Mouse (Mus musculus) hindlimb bud, embryonic 11.5 days (tissue): ENCODE measurements around the gene BC030870.

Experiments
- DNase-seq: peaks from one replicate; pipeline ENCODE4 v3.0.0-alpha.2; 2012; ENCODE audit warnings: low read depth, low spot score; ENCODE audit errors: extremely low spot score

The BC030870 gene

DNA sequence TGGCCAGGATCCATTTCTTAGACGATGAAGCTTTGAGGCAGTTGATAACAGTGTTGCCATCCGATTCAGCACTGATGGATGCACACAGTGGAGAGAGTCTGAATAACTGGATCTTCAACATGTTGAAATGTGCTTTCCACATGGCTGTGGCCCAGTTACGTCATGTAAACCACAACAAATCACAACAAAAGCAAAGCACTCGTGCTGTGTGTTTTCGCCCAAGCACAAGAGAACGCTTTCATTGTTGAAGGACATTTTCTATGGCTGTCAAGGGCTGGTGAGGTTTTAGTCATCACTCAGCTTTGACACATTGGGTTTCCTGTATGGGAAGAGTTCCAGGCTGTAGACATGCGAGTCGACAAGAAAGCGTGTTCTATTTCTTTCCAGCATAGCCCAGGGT, 48.6 kb downstream of the BC030870 start:
- DNase-seq, result no peak

DNA sequence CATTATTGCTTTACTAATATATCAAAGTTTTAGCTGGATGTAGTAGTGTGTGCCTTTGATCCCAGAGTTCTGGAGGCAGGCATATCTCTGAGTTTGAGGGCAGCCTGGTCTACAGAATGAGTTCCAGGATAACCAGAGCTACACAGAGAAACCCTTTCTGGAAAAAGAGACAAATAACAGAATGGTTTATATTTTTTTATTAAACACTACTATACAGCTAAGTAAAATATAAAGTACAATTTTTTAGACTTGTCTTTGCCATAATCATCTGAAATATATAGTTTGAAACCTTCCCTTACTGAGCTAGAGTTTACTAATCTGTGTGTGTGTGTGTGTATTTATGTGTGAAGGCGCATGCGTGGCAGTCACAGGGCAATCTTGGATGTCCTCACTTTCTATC, 54.6 kb downstream of the BC030870 start, which contains the start of gene Gm10663:
TSS of gene Gm10663 (plus strand) at position 301 of the 400 bp plus-strand sequence.
- DNase-seq, result no peak

DNA sequence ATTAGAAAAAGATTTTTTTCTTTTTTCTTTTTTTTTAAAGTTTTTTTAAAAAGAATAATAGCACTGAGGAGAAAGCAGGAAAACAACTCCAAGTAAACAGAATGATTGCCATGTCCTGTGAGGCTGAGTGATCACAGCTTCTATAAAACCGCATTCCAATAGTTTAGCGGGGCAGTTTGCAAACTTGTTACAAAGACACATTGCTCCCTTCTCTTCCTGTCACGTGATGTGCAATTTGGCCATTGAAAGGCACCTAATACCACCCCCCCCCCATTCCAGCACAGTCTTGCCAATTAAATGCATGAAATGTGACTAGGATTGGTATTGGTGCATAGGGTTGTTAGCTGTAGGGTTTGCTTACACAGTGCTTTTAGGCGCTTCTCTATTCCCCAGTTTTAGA, 58.4 kb downstream of the BC030870 start:
- DNase-seq, result no peak

DNA sequence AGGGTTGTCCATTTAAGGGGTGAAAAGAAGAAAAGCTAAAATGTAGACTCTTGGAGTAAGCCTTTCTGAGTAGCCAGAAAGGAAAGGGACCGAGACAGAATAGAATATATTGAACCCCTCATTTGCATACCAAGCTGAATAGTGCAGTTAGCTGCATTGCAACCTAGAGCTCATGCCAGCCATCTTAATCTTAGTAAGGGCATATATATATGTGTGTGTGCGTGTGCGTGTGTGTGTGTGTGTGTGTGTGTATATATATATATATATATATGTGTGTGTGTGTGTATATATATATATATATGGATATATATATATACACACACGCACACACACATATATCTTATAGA, 60.9 kb downstream of the BC030870 start:
- DNase-seq, result no peak

DNA sequence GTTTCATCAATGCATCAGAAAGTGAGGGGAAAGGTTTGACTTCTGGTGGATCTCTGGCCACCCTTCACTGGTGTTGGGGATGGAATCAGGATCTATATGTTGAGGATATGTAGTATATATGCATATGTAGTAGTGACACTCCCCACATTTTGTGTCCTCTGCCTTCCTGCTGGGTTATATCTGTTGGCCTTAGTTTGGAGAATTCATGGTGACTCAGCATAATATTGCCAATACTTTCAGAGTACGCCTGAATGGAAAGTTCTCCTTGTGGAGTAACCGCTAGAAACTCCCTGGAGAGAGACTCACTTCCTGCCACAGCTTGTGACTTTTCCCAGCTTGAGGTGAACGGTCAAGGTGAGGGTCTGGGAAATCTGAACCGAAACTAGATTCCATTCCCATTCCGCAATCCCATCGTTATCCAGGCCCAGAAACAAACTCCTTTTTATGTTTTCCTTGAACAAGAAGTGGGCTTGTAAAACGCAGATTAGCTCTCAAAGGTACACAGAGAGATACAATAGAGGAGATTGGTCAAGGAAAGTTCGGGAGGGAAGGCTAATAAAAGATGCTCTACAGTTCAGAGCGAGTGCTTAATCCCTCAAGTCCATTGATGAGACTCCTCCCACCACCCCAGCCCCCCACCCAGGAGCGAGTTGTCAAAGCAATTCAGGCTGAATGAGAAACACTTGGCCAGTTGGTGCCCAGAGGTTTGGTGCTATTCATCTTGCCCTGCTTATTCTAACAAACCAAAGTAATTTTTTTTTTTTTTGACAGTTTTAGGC, 61.5 kb downstream of the BC030870 start:
- no peak for DNase-seq

DNA sequence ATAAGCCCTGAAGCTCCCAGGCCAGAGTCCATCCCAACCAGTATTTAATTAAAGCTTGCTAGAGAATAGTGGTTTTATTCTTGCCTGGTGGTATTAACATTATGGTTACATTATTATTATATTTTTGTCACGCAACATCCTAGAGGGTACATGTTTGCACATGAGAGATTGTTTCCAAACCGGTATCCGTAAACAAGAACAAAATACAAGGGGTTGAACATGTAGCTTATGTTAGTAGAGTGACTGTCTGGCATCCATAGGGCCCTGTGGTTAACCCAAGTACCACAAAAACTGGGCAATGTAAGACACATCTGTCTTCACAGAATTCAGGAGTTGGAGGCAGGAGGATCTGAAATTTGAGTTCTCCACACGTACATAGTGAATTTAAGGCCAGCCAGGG, 62.3 kb downstream of the BC030870 start:
- DNase-seq, result no peak

DNA sequence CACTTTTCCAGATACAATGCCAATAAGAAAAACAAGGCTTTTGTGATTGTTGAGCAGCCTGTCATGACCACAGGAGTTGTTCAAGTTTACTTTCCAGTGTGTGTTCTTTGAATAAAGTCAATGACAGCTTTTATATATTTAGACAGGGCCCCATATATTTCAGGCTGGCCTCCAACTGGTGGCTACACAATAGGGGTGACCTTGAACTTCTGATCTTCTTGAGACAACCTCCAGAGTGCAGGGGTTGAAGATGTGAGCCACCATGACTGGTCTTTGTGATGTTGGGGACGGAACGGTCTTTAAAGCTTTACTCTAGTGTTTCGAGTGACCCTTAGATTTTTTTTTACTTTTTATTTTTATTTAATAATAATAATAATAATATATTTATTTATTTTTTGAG, 63.7 kb downstream of the BC030870 start:
- DNase-seq, result no peak

DNA sequence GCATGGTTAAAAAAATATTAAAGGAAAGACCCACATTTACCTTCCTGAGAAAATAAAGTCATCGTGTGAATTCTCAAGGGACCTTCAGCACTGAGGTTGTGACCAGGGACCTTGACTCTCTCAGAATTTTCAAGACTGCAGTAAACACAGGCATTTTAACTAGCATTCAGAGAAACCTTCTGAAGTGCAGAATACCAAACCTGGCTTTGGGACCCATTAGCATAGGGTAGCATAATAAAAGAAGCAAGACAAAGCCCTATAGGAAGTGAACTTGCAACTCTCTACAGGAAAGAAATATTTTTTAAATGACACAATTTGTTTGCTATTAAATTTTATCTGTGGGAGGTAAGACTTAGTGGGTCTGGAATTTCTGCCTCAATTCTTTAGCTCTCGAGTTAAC, 65.3 kb downstream of the BC030870 start:
- DNase-seq, result no peak

DNA sequence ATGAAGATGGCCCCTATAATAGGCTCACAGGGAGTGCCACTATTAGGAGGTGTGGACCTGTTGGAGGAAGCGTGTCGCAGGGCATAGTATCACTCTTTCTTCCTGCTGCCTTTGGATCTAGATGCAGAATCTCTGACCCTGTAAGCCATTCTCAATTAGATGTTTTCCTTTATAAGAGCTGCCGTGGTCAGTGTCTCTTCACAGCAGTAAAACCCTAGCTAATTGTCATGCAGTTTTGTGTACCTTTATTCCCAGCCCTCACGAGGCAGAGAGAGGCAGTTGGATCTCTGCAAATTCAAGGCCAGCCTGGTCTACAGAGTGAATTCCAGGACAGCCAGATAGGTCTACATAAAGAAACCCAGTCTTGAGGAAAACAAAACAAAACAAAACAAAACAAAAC, 67.2 kb downstream of the BC030870 start:
- no peak for DNase-seq

DNA sequence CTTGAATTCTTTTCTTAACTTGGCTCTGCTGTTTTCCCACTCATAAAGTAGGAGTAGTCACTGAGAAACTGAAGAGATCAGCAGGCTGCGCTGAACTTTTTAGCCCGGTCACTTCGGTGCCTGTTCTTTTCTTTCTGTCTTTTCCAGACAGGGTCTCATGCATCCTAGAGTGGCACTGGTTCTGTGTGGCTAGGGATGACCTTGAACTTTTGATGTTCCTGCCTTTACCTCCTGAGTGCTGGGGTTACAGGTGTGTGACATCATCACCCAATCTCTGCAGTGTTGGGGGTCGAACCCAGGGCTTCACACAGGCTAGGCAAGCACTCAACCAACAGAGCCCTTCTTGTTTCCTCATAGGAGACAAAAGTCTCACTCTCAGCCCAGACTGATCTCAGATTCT, 72.6 kb downstream of the BC030870 start:
- no peak for DNase-seq

DNA sequence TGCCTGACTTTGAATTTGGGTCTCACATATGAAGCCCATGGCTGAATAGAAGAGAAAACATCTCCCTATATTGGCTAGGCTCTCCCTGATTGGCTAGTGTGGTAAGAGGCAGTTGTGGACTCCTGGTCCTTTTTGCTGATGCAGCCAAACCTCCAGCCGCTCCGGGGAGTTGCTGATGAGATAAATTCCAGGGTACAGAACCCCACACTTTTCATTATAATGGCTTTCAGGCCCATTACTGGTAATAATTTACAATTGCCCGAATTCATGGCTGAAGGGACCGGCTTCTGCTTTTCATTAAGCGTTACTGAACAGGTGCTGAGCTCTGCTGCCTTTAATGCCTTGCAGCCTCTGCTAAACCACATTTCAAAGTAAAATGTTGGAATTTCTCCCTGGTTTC, 75.4 kb downstream of the BC030870 start:
- peak; percentile 82 for DNase-seq

DNA sequence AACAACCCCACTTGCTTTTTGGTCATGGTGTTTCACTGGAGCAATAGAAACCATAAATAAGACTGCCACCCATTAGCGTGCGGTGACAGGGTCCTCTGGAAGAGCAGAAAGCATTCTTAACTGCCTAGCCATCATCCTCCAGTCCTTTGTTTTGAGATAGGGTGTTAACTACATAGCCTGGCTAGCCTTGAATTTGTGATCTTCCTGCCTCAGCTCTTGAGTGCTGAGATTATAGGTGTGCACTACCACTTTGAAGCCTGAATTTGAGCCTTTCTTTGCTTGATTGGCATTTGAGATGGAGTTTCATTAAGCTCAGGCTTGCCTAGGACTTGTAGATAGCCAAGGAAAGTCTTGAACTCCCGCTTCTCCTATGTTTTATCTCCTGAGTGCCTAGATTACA, 75.8 kb downstream of the BC030870 start:
- no peak for DNase-seq

DNA sequence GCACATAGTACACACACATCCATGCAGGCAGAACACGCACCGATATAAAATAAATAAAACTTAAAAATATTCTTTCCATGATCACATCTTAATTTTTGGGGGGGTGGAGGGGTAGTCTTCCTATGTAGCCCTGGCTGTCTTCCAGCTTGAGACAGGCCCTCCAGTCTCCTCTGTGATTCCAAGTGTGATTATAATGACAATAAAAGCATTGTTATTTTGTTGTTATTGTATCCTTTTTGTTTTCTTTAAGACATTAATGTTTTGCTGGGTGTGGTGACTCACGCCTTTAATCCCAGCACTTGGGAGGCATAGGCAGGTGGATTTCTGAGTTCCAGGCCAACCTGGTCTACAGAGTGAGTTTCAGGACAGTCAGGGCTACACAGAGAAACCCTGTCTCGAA, 81.6 kb downstream of the BC030870 start:
- no peak for DNase-seq

DNA sequence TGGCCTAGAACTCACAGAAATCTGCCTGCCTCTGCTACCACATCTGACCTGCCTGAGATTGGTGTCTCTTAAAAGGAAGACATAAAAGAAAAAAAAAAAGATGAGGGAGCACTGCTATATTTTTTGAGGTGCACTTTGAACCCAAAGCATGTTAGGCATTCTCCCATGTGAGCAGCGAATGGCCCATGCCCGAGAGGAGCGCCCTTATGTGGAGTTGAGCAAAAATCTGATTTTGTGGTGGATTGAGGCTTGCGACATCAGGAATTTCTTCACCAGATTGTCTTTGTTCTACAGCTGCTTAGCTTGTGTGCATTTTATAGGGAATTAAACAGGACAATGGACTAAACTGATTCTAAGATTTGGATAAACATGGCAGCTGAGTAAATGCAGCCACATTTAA, 82.2 kb downstream of the BC030870 start:
- DNase-seq, result no peak

DNA sequence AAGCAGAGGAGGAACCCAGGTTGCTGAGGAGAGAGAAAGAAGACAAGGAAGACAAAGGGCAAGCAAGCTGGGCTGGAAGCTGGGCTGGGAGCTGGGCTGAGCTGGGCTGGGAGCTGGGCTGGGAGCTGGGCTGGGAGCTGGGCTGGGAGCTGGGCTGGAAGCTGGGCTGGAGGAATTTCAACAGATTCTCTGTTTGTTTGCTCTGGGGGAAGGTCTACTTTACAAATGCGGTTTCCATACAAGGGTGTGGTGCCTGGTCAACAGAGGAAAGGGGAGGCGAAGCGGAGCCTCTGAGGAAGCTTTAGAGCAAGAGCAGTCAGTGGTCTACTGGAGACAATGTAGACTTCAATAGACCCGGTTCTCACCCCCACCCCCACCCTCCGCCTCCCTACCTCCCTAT, 82.8 kb downstream of the BC030870 start:
- DNase-seq, result no peak

DNA sequence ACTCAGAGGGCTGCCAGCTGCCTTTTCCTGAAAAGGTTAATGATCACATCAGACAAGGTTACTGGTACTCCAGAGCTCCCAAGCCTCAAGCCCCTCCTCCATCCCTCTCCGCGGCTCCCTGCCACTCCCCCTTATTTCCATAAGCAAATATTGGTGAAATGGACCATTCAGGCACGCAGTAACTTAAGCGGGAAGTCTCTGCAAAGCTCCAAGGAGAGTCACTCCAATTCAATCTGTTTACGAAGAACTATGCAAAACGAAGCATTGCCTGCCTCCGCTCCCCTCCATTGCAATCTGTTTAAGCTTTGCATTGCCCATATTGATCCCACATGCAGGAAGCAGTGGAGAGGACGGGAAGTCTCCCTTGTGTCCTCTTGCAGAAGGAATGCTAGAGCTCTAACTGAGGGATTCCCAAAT, 92.2 kb downstream of the BC030870 start, which contains the start of gene Apela:
TSS of gene Apela (minus strand) at position 220 of the 417 bp plus-strand sequence.
- no peak for DNase-seq
